Mouse (Mus musculus) forebrain, embryonic 13.5 days (tissue): Measurements from ENCODE around the gene Atp8b3. TPM values are rescaled to one million over a fixed set of nuclear protein-coding genes. Genes with fewer than 3 reads are reported as not detected.

ENCODE experiments used
- ATAC-seq: fragments of 200-750 bp; cut with Nextera tagmentation; 2 replicates; pipeline ENCODE4 v1.8.0; 2017
- H3K27ac ChIP-seq: fragments of 300-500 bp; sonication (generic); 2 replicates; pipeline ENCODE4 v1.5.1; 2015; ENCODE audit warnings: inconsistent platforms, mild to moderate bottlenecking, moderate library complexity
- H3K27me3 ChIP-seq: fragments of 300-500 bp; sonication (generic); 2 replicates; pipeline ENCODE4 v1.6.1; 2015; ENCODE audit warnings: mild to moderate bottlenecking, inconsistent platforms
- H3K36me3 ChIP-seq: fragments of 300-500 bp; sonication (generic); 2 replicates; pipeline ENCODE4 v1.6.1; 2015; ENCODE audit warnings: mild to moderate bottlenecking, inconsistent platforms; ENCODE audit not compliant: poor library complexity, severe bottlenecking
- H3K4me1 ChIP-seq: fragments of 300-500 bp; sonication (generic); 2 replicates; pipeline ENCODE4 v1.6.1; 2015; ENCODE audit warnings: inconsistent platforms
- H3K4me2 ChIP-seq: fragments of 300-500 bp; sonication (generic); 2 replicates; pipeline ENCODE4 v1.6.1; 2015; ENCODE audit warnings: inconsistent platforms, mild to moderate bottlenecking, moderate library complexity
- H3K4me3 ChIP-seq: fragments of 300-500 bp; sonication (generic); 2 replicates; pipeline ENCODE4 v1.5.1; 2015; ENCODE audit warnings: mild to moderate bottlenecking, inconsistent platforms
- H3K9ac ChIP-seq: fragments of 300-500 bp; sonication (generic); 2 replicates; pipeline ENCODE4 v1.6.1; 2015; ENCODE audit warnings: mild to moderate bottlenecking, inconsistent platforms
- H3K9me3 ChIP-seq: fragments of 300-500 bp; sonication (generic); replicated peaks from 2 replicates; pipeline ENCODE4 v1.6.1; 2016; ENCODE audit warnings: inconsistent platforms
- WGBS: fragments of 180-500 bp; shearing (Covaris S2); methylation state at CpG from one replicate; pipeline ENCODE4 v1.1.7; 2015; 5-methylcytosine and 5-hydroxymethylcytosine counted together
- polyA plus RNA-seq: library from polyadenylated mRNA; unstranded; fragments of >200 nt; fragmentation: Nextera tagmentation; extraction: Ambion mirVana; gene quantifications from 2 replicates; pipeline ENCODE4 v1.2.1, GENCODE M21; 2015

Atp8b3 gene
- 0.33 and 0.36 TPM in 2 replicates for polyA plus RNA-seq

DNA sequence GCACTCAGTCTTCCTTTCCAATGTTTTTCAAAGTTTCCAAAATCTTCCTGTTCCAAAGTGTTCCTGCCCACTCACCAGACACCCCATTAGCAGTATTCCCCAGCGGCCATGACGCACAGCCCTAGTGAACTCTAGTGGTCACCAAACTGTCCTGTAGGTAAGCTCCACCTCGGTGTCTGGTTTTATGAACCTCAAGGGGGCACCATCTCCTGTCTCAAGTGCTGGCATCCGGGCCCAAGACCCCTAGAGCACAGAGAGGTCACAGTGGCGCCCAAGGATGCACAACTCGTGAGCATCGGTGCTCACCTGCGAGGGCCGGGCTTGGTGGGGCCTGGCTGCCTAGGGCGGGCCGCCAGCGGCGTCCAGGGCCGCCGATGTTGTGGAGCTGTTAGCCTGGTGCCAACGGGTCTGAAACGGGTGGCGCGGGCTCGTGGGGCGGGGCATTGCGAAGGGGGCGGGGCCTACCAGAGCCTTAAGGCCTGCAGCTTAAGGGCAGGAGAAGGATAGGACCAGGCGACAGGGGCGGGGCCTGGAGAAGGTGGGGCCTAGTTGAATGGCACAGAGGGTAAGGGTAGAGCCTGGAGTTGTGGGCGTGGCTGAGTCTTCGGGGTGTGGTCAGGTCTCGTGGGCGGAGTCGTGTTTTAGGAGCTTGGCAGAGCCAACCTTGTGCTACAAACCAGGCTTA is at the start of gene Atp8b3:
Gene Atp8b3 (minus strand): TSS at position 415 of the 685 bp plus-strand sequence.
- H3K27me3 ChIP-seq, result peaks cover 47% of the 10 kb centered on the region
- no peak within 1 kb of the TSS for H3K27ac ChIP-seq
- 3% methylated on average over 30 of the region's 30 CpGs for WGBS
- H3K36me3 ChIP-seq, result peaks cover 30% of the 10 kb centered on the region
- H3K4me3 ChIP-seq, result peak within 1 kb of the TSS; percentile 12; the same call in 1 of the 2 replicates
- H3K9ac ChIP-seq, result no peak within 1 kb of the TSS
- ATAC-seq, result peak; percentile 66; the same call in 1 of the 2 replicates
- H3K4me2 ChIP-seq, result peak within 1 kb of the TSS; percentile 45
- H3K4me1 ChIP-seq, result peaks cover 9% of the 10 kb centered on the region
- no peaks in the 10 kb centered on the region for H3K9me3 ChIP-seq

DNA sequence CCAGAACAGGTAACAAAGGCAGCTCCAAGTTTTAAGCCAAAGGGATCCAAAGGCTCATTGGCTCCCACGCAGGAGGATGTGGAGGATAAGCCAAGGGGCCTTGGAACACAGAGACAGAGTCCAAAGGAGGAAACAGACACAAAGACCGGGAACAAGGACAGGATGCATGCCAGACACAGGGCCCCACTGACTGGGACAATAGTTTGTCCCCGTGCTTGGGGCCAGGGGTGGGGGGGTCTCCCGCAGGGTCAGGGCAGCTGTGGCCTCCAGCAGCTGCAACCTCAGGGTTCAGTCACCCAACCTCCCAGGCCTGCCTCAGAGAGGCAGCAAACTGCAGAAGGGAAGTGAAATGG is 48.4 kb upstream of the Atp8b3 start:
- no peak for ATAC-seq
- peaks cover 26% of the 10 kb centered on the region for H3K4me1 ChIP-seq
- no peak overlapping the region for H3K27ac ChIP-seq
- no peaks in the 10 kb centered on the region for H3K9me3 ChIP-seq
- no peaks in the 10 kb centered on the region for H3K27me3 ChIP-seq
- H3K4me2 ChIP-seq, result no peak overlapping the region
- 0 out of 2 replicates have a peak overlapping the region, but pooled peaks have one; percentile 16 for H3K9ac ChIP-seq
- no peak overlapping the region for H3K4me3 ChIP-seq
- WGBS, result 41% methylated on average over 4 of the region's 4 CpGs
- peaks cover 39% of the 10 kb centered on the region for H3K36me3 ChIP-seq

DNA sequence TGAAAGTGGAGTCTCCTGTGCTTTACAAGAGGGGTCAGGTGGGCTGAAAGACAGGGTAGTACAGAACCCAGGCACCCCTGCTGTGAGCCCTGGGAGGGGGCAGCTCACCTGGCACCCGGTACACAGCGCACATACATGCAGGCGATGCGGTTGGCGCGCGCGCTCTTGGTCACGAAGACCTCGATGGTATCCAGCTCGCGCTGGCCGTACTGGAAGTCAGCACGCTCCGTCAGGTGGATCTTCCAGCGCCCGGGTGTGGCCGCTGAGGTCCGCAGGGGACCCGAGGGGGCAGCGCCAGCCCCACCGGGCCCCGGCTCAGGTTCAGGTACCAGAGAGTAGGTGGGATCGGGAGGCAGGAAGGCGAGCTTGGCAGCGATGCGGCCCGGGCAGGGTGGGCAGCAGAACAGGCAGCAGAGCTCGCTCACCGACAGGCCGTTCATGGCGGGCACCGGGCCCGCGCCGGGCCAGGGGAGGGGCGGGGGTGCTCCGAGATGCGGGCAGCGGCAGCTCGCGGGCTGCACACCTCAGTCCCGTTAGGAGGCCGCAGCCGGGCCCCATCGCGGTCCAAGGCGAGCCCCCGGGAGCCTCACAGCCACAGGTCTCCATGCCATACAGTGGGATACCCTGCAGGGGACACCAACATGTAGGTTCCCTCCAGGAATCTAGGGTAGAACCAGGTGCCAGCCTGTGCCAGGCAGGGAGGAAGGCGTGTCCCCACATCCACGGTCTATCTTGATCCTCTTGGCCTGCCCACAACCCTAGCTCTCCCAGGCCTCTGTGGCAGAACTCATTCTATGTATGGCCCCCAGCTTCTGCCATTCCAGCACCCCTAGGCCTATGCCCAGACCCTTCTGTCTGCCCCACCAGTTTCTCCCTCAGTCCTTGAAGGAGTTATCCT is 47.7 kb upstream of the Atp8b3 start:
- ATAC-seq, result no peak
- H3K9ac ChIP-seq, result no peak overlapping the region
- no peaks in the 10 kb centered on the region for H3K27me3 ChIP-seq
- H3K27ac ChIP-seq, result no peak overlapping the region
- H3K4me3 ChIP-seq, result no peak overlapping the region
- WGBS, result 94% methylated on average over 41 of the region's 51 CpGs
- H3K4me1 ChIP-seq, result peaks cover 26% of the 10 kb centered on the region
- peaks cover 39% of the 10 kb centered on the region for H3K36me3 ChIP-seq
- no peak overlapping the region for H3K4me2 ChIP-seq
- no peaks in the 10 kb centered on the region for H3K9me3 ChIP-seq

DNA sequence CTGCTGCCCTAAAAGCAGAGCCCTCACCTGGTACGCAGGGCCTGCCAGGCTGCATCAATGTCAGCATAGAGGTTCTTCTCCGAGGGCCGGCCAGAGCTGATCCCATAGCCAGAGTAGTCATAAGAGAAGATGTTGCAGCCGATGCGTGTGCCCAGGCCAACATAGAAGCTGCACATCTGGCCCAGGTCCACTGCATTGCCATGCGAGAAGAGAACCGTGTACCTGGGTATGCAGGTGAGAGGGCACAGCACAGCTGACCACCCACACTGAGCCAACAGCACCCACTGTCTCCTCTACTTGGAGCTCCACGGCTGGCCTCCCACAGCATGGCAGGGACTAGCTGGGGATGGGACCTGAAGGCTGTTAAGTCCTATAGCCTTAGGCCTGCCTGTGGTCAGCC is 46.7 kb upstream of the Atp8b3 start:
- 0 out of 2 replicates have a peak overlapping the region, but pooled peaks have one; percentile 8 for H3K9ac ChIP-seq
- H3K4me3 ChIP-seq, result no peak overlapping the region
- peaks cover 26% of the 10 kb centered on the region for H3K4me1 ChIP-seq
- peaks cover 39% of the 10 kb centered on the region for H3K36me3 ChIP-seq
- H3K27me3 ChIP-seq, result no peaks in the 10 kb centered on the region
- no peaks in the 10 kb centered on the region for H3K9me3 ChIP-seq
- no peak overlapping the region for H3K27ac ChIP-seq
- WGBS, result 98% methylated on average over 8 of the region's 8 CpGs
- no peak for ATAC-seq
- H3K4me2 ChIP-seq, result no peak overlapping the region

DNA sequence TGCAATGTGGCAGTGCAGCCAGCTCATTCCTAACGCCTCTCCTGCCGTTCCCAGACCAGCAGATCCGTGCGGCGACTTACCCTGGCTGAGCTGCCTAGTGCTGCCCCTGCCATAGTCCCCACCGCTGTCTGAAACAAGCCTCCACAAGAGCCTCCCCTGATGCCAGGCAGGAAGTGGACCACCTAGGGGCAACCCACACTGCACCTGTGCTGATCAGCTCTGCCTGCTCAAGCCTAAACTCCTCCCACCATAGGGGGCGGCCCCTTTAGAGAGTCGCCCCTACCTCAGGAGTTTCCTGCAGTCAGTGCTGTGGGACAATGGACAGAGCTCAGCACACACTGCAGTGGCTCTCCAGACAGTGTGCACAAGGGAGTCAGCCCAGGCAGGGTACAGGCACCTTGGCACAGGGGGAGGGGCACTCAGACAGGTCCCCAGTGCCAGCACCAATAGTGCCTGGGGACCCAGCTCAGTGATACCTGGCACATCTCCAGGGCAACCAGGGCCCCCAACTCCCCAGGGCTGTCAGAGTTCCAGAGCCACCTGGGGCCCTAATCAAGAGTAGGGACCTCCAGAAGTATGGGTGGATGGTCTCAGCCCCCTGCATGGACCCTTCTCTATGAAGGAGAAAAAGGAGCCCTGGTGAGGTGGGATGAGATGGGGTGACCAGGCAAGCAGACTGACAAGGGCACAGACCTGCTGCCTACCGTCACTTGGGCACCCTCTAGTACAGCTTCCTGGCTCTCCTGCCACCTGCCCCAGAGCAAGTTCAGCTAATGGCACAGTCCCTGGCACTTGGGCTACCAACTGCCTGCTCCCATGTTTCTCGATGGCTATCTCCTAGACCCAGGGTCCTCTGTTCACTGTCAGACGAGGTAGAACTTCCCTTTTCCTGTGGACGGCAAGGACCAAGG is 46.0 kb upstream of the Atp8b3 start:
- H3K9ac ChIP-seq, result peak overlapping the region; percentile 26; the same call in 1 of the 2 replicates
- ATAC-seq, result no peak
- 77% methylated on average over 12 of the region's 12 CpGs for WGBS

GRCm38 (mm10) chr10:80584045-80584488 is 45.1 kb upstream of the Atp8b3 start:
- no peaks in the 10 kb centered on the region for H3K9me3 ChIP-seq
- H3K27ac ChIP-seq, result no peak overlapping the region
- no peak overlapping the region for H3K4me2 ChIP-seq
- no peak overlapping the region for H3K9ac ChIP-seq
- H3K4me1 ChIP-seq, result peaks cover 20% of the 10 kb centered on the region
- 73% methylated on average over 12 of the region's 12 CpGs for WGBS
- ATAC-seq, result no peak
- H3K36me3 ChIP-seq, result peaks cover 39% of the 10 kb centered on the region
- no peak overlapping the region for H3K4me3 ChIP-seq
- no peaks in the 10 kb centered on the region for H3K27me3 ChIP-seq

More for the DNA sequence above, 46.0 kb upstream of the Atp8b3 start:
- H3K4me3 ChIP-seq, result no peak overlapping the region
- no peaks in the 10 kb centered on the region for H3K27me3 ChIP-seq
- no peak overlapping the region for H3K27ac ChIP-seq
- H3K36me3 ChIP-seq, result peaks cover 39% of the 10 kb centered on the region
- no peak overlapping the region for H3K4me2 ChIP-seq
- peaks cover 26% of the 10 kb centered on the region for H3K4me1 ChIP-seq
- no peaks in the 10 kb centered on the region for H3K9me3 ChIP-seq

DNA sequence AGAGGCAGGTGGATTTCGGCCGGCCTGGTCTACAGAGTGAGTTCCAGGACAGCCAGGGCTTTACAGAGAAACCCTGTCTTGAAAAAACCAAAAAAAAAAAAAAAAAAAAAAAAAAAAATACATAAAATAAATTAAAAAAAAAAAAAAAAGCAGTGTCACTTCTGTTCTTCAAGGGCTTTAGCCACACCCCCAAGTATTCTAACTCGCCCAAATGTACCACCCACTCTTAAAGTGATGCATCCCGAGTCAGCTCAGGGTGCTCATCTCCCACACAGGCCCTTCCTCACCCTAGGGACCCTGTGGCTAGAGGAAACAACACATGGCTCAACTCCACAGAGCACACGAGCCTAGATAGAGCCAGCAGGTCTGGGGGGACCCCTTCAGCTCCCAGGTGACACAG is 44.1 kb upstream of the Atp8b3 start:
- no peak for ATAC-seq
- WGBS, result 85% methylated on average over 5 of the region's 5 CpGs
- Histone ChIP-seq H3K36me3 (peaks cover 39% of the 10 kb centered on the region), H3K4me3 (no peak overlapping the region), H3K27me3 (no peaks in the 10 kb centered on the region), H3K27ac (no peak overlapping the region), H3K9me3 (no peaks in the 10 kb centered on the region), H3K9ac (no peak overlapping the region), H3K4me1 (peaks cover 19% of the 10 kb centered on the region), H3K4me2 (no peak overlapping the region)

DNA sequence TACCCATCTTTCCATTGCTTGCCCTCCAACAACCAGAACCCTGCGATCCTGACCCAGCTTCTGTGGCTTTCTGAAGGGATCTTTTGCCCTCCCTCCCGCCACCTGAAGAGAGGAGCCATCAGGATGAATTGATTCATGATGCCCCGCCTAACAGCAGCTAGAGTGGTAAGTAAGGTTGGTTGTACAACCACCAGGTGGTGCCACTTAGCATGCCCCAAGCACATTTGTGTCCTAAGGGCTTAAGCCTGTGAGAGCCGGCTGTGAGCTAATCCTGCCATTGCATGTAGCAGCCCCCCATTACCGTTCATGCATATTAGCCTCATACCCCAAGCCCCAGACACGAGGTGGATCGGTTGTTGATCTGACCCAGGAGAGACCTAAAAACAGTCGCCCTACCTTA is 40.0 kb upstream of the Atp8b3 start:
- Histone ChIP-seq H3K4me3 (no peak overlapping the region), H3K4me1 (peaks cover 38% of the 10 kb centered on the region), H3K9me3 (no peaks in the 10 kb centered on the region), H3K36me3 (peaks cover 9% of the 10 kb centered on the region), H3K4me2 (peak overlapping the region; percentile 87), H3K27me3 (no peaks in the 10 kb centered on the region), H3K9ac (no peak overlapping the region), H3K27ac (no peak overlapping the region)
- ATAC-seq, result no peak
- WGBS, result 8% methylated on average over 8 of the region's 8 CpGs

DNA sequence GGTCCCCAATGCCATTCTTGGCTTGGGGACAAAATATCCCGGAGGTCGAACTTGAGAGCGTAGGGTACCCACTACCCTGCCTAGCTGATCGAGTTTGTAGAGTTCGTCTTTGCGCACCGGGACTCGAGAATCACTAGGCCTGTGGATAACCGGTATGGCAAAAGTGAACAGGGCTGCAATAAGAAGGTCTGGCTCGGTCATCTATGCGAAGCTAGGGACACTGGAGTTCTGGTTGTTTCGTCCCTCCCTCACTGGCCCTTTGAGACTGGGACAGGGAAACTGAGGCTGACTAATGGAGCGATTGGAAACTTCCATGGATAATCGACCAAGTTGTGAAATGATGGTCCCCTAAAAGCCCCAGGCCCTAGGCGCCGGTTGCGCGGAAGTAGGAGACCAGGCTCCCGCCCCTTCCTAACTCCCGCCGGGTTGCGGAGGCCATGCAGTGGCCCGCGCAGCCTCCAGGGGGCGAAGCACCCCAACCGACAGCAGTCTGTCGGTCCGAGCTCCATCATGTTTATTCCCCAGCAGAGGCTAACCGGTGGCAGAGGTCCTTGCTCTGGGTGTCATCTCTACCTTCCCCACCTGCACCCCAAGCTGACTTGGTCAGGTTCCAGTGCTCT is 39.3 kb upstream of the Atp8b3 start:
- Histone ChIP-seq H3K4me2 (peak overlapping the region; percentile 87), H3K27ac (peak overlapping the region; percentile 87), H3K4me1 (peaks cover 41% of the 10 kb centered on the region), H3K9ac (peak overlapping the region; percentile 82), H3K36me3 (peaks cover 2% of the 10 kb centered on the region), H3K9me3 (no peaks in the 10 kb centered on the region), H3K4me3 (peak overlapping the region; percentile 74), H3K27me3 (no peaks in the 10 kb centered on the region)
- peak; percentile 23; the same call in 1 of the 2 replicates for ATAC-seq
- WGBS, result under 1% methylated on average over 29 of the region's 29 CpGs

DNA sequence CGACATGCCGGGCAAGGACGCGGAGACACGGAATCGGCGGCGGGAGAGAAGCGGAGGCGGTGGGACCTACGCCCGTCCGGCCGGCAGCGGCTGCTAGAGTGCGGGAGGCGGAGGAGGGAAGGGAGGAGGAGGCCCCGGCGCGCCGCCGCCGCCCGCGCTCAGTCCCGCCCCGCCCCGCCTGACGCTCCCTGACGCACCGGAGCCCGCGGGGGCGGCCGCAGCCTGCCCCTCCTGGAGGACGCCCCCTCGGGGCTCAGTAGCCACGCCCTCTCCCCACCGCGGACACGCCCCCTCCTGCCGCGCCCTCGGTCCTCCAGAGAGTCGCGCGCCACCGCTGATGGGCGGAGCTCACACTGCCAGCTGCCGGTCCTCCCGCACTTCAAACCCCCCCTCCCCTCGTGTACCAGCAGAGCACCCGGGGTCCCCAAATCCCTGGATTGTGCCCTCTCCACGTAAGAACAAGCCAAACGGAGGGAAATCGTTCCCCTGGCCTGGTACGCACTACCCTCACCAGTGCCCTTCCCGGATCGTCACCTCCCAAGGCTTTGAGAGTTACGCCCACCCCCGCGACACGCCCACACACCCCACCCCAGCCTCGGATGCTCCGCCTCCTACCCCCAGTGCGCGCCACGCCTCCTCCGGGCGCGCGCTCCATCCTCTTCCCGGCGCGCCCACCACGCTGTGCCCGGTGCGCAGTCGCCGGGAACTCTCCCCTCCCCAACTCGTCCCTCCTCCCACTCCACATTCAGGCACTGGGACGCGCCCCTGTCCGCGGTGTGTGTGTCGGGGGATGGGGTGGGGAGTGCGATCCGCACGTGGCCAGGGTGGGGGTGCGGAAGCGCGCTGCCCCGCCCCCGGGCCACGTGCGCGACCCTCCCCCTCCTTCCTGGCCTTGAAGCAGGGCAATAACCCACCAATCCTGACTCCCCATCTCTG is 38.5 kb upstream of the Atp8b3 start, which contains the start of gene Klf16:
Gene Klf16 (minus strand): TSS at position 127 of the 936 bp plus-strand sequence.
- WGBS, result under 1% methylated on average over 63 of the region's 97 CpGs
- H3K4me3 ChIP-seq, result peak within 1 kb of the TSS; percentile 74
- H3K4me1 ChIP-seq, result peaks cover 44% of the 10 kb centered on the region
- no peaks in the 10 kb centered on the region for H3K36me3 ChIP-seq
- peak; percentile 83 for ATAC-seq
- H3K9me3 ChIP-seq, result no peaks in the 10 kb centered on the region
- peak within 1 kb of the TSS; percentile 87 for H3K27ac ChIP-seq
- H3K9ac ChIP-seq, result peak within 1 kb of the TSS; percentile 82
- H3K4me2 ChIP-seq, result peak within 1 kb of the TSS; percentile 87
- no peaks in the 10 kb centered on the region for H3K27me3 ChIP-seq
